Mouse (Mus musculus): ENCODE results near the gene Ror1. TPM values are rescaled to one million over a fixed set of nuclear protein-coding genes. Genes with fewer than 3 reads are reported as not detected.

Ror1 gene
- total and polyA plus RNA-seq, 2 experiments from 2014 or later = 10.3 to 17.5 TPM

GRCm38 (mm10) chr4:100150797-100151196 lies 55.2 kb downstream of the Ror1 start:
- ATAC-seq (ENCODE audit: insufficient read depth, low read depth) (no peak), DNase-seq (ENCODE audit: low spot score) (no peak)
- TF ChIP-seq CTCF (IDR thresholded peaks at IDR 0.05; ENCODE audit: low read depth) (no peak), EP300 (IDR thresholded peaks at IDR 0.05; ENCODE audit: low read depth) (no peak)
- H3K9ac ChIP-seq (replicated peaks; ENCODE audit: low read depth, low read length) = no peak overlapping the region
- H3K9me3 ChIP-seq (replicated peaks; ENCODE audit: control insufficient read depth, low read length) = no peaks in the 10 kb centered on the region
- peaks cover 4% of the 10 kb centered on the region; the same call in 1 of the 2 replicates for H3K4me1 ChIP-seq (ENCODE audit: control insufficient read depth, insufficient read depth)
- H3K4me3 ChIP-seq (ENCODE audit: low read depth, low read length) = no peak overlapping the region
- H3K27me3 ChIP-seq (ENCODE audit: control insufficient read depth, insufficient read depth, low read length) = no peaks in the 10 kb centered on the region
- H3K4me2 ChIP-seq (ENCODE audit: low read depth, low read length) = no peak overlapping the region
- H3K36me3 ChIP-seq (replicated peaks; ENCODE audit: control insufficient read depth, insufficient read depth, low read length) = no peaks in the 10 kb centered on the region
- H3K27ac ChIP-seq (ENCODE audit: low read depth) = no peak overlapping the region
- 73% methylated on average over 1 of the region's 1 CpGs for WGBS

- TF ChIP-seq EP300 (IDR thresholded peaks at IDR 0.05; ENCODE audit: low read depth) = no peak
- TF ChIP-seq CTCF (IDR thresholded peaks at IDR 0.05; ENCODE audit: low read depth) = no peak
- WGBS = 41% methylated on average over 7 of the region's 7 CpGs
- ATAC-seq (ENCODE audit: insufficient read depth, low read depth) = no peak
Observed at GRCm38 (mm10) chr4:100154560-100155130, 59.1 kb downstream of the Ror1 start.

GRCm38 (mm10) chr4:100155731-100156130 lies 60.1 kb downstream of the Ror1 start:
- no peak overlapping the region for H3K4me2 ChIP-seq (ENCODE audit: low read depth, low read length)
- no peaks in the 10 kb centered on the region for H3K27me3 ChIP-seq (ENCODE audit: control insufficient read depth, insufficient read depth, low read length)
- H3K9me3 ChIP-seq (replicated peaks; ENCODE audit: control insufficient read depth, low read length) = no peaks in the 10 kb centered on the region
- peaks cover 14% of the 10 kb centered on the region for H3K4me1 ChIP-seq (ENCODE audit: control insufficient read depth, insufficient read depth)
- no peaks in the 10 kb centered on the region for H3K36me3 ChIP-seq (replicated peaks; ENCODE audit: control insufficient read depth, insufficient read depth, low read length)
- DNase-seq (ENCODE audit: low spot score) (no peak), ATAC-seq (ENCODE audit: insufficient read depth, low read depth) (no peak)
- WGBS = 90% methylated on average over 3 of the region's 3 CpGs
- no peak overlapping the region for H3K27ac ChIP-seq (ENCODE audit: low read depth)
- TF ChIP-seq CTCF (IDR thresholded peaks at IDR 0.05; ENCODE audit: low read depth) (no peak), EP300 (IDR thresholded peaks at IDR 0.05; ENCODE audit: low read depth) (no peak)
- no peak overlapping the region for H3K4me3 ChIP-seq (ENCODE audit: low read depth, low read length)
- H3K9ac ChIP-seq (replicated peaks; ENCODE audit: low read depth, low read length) = no peak overlapping the region

More at GRCm38 (mm10) chr4:100154560-100155130, 59.1 kb downstream of the Ror1 start:
- DNase-seq (ENCODE audit: low spot score) = no peak
- Histone ChIP-seq H3K27me3 (ENCODE audit: control insufficient read depth, insufficient read depth, low read length) (no peaks in the 10 kb centered on the region), H3K36me3 (replicated peaks; ENCODE audit: control insufficient read depth, insufficient read depth, low read length) (no peaks in the 10 kb centered on the region), H3K4me1 (ENCODE audit: control insufficient read depth, insufficient read depth) (peaks cover 14% of the 10 kb centered on the region), H3K9ac (replicated peaks; ENCODE audit: low read depth, low read length) (no peak overlapping the region), H3K9me3 (replicated peaks; ENCODE audit: control insufficient read depth, low read length) (no peaks in the 10 kb centered on the region), H3K27ac (ENCODE audit: low read depth) (no peak overlapping the region), H3K4me2 (ENCODE audit: low read depth, low read length) (no peak overlapping the region), H3K4me3 (ENCODE audit: low read depth, low read length) (no peak overlapping the region)

- Histone ChIP-seq H3K4me3 (ENCODE audit: low read depth, low read length) (no peak overlapping the region), H3K36me3 (replicated peaks; ENCODE audit: control insufficient read depth, insufficient read depth, low read length) (no peaks in the 10 kb centered on the region), H3K27ac (ENCODE audit: low read depth) (no peak overlapping the region), H3K4me1 (ENCODE audit: control insufficient read depth, insufficient read depth) (peaks cover 33% of the 10 kb centered on the region), H3K4me2 (ENCODE audit: low read depth, low read length) (no peak overlapping the region), H3K27me3 (ENCODE audit: control insufficient read depth, insufficient read depth, low read length) (no peaks in the 10 kb centered on the region), H3K9me3 (replicated peaks; ENCODE audit: control insufficient read depth, low read length) (no peaks in the 10 kb centered on the region), H3K9ac (replicated peaks; ENCODE audit: low read depth, low read length) (no peak overlapping the region)
- TF ChIP-seq CTCF (IDR thresholded peaks at IDR 0.05; ENCODE audit: low read depth) (no peak), EP300 (IDR thresholded peaks at IDR 0.05; ENCODE audit: low read depth) (no peak)
- 51% methylated on average over 5 of the region's 5 CpGs for WGBS
- no peak for ATAC-seq (ENCODE audit: insufficient read depth, low read depth)
- DNase-seq (ENCODE audit: low spot score) = no peak
Observed at GRCm38 (mm10) chr4:100158401-100158800, 62.8 kb downstream of the Ror1 start.

GRCm38 (mm10) chr4:100160156-100160555 lies 64.6 kb downstream of the Ror1 start:
- H3K27me3 ChIP-seq (ENCODE audit: control insufficient read depth, insufficient read depth, low read length) = no peaks in the 10 kb centered on the region
- no peak for ATAC-seq (ENCODE audit: insufficient read depth, low read depth)
- TF ChIP-seq EP300 (IDR thresholded peaks at IDR 0.05; ENCODE audit: low read depth) = no peak
- no peak for TF ChIP-seq CTCF (IDR thresholded peaks at IDR 0.05; ENCODE audit: low read depth)
- H3K27ac ChIP-seq (ENCODE audit: low read depth) = no peak overlapping the region
- DNase-seq (ENCODE audit: low spot score) = no peak
- H3K4me3 ChIP-seq (ENCODE audit: low read depth, low read length) = no peak overlapping the region
- no peaks in the 10 kb centered on the region for H3K9me3 ChIP-seq (replicated peaks; ENCODE audit: control insufficient read depth, low read length)
- no peak overlapping the region for H3K9ac ChIP-seq (replicated peaks; ENCODE audit: low read depth, low read length)
- H3K4me2 ChIP-seq (ENCODE audit: low read depth, low read length) = no peak overlapping the region
- peaks cover 47% of the 10 kb centered on the region for H3K4me1 ChIP-seq (ENCODE audit: control insufficient read depth, insufficient read depth)
- H3K36me3 ChIP-seq (replicated peaks; ENCODE audit: control insufficient read depth, insufficient read depth, low read length) = no peaks in the 10 kb centered on the region

- no peaks in the 10 kb centered on the region for H3K9me3 ChIP-seq (replicated peaks; ENCODE audit: control insufficient read depth, low read length)
- no peak overlapping the region for H3K9ac ChIP-seq (replicated peaks; ENCODE audit: low read depth, low read length)
- DNase-seq (ENCODE audit: low spot score) (no peak), ATAC-seq (ENCODE audit: insufficient read depth, low read depth) (no peak)
- TF ChIP-seq CTCF (IDR thresholded peaks at IDR 0.05; ENCODE audit: low read depth) (no peak), EP300 (IDR thresholded peaks at IDR 0.05; ENCODE audit: low read depth) (no peak)
- peaks cover 59% of the 10 kb centered on the region for H3K4me1 ChIP-seq (ENCODE audit: control insufficient read depth, insufficient read depth)
- H3K27ac ChIP-seq (ENCODE audit: low read depth) = no peak overlapping the region
- no peak overlapping the region for H3K4me3 ChIP-seq (ENCODE audit: low read depth, low read length)
- H3K27me3 ChIP-seq (ENCODE audit: control insufficient read depth, insufficient read depth, low read length) = no peaks in the 10 kb centered on the region
- 67% methylated on average over 7 of the region's 7 CpGs for WGBS
- no peaks in the 10 kb centered on the region for H3K36me3 ChIP-seq (replicated peaks; ENCODE audit: control insufficient read depth, insufficient read depth, low read length)
- H3K4me2 ChIP-seq (ENCODE audit: low read depth, low read length) = no peak overlapping the region
Observed at GRCm38 (mm10) chr4:100165790-100166189, 70.2 kb downstream of the Ror1 start.
